Mouse (Mus musculus) testis, adult 2 months (tissue): Measurements from ENCODE around the gene 4931422A03Rik. TPM values are rescaled to one million over a fixed set of nuclear protein-coding genes. Genes with fewer than 3 reads are reported as not detected.

Source experiments
- H3K27ac ChIP-seq: fragments of 200-500 bp; 2 replicates; pipeline ENCODE4 v1.5.1; 2012; ENCODE audit warnings: low read depth, low read length; ENCODE audit not compliant: control insufficient read depth, insufficient read depth
- H3K27me3 ChIP-seq: fragments of 200-500 bp; 2 replicates; pipeline ENCODE4 v1.6.1; 2012; ENCODE audit warnings: mild to moderate bottlenecking, low read length, moderate library complexity; ENCODE audit not compliant: control insufficient read depth, insufficient read depth
- H3K36me3 ChIP-seq: fragments of 200-500 bp; 2 replicates; pipeline ENCODE4 v1.6.1; 2012; ENCODE audit warnings: mild to moderate bottlenecking, low read length; ENCODE audit not compliant: control insufficient read depth, insufficient read depth
- H3K4me1 ChIP-seq: fragments of 200-500 bp; 2 replicates; pipeline ENCODE4 v1.6.1; 2012; ENCODE audit warnings: low read length; ENCODE audit not compliant: control insufficient read depth, insufficient read depth
- H3K4me3 ChIP-seq: fragments of 200-500 bp; 2 replicates; pipeline ENCODE4 v1.5.1; 2012; ENCODE audit warnings: low read depth, mild to moderate bottlenecking, low read length, moderate library complexity, mixed read lengths; ENCODE audit not compliant: control insufficient read depth
- CTCF ChIP-seq: fragments of 200-500 bp; IDR thresholded peaks from 2 replicates; pipeline ENCODE4 v1.5.1; 2012; ENCODE audit warnings: low read depth, mild to moderate bottlenecking, inconsistent platforms, low read length, moderate library complexity; ENCODE audit not compliant: control insufficient read depth, insufficient read depth, insufficient replicate concordance
- POLR2A ChIP-seq: fragments of 200-500 bp; IDR thresholded peaks from 2 replicates; pipeline ENCODE4 v1.6.1; 2012; ENCODE audit warnings: low read depth, mild to moderate bottlenecking, inconsistent platforms, low read length, moderate library complexity; ENCODE audit not compliant: control insufficient read depth
- polyA plus RNA-seq: library from polyadenylated mRNA; depleted of rRNA; stranded (reverse); fragments of >200 nt; gene quantifications from 2 replicates; pipeline ENCODE4 v1.2.3, GENCODE M21; 2012; rRNA removed

4931422A03Rik gene
- polyA plus RNA-seq, 1 experiment, result 50.4 TPM

DNA sequence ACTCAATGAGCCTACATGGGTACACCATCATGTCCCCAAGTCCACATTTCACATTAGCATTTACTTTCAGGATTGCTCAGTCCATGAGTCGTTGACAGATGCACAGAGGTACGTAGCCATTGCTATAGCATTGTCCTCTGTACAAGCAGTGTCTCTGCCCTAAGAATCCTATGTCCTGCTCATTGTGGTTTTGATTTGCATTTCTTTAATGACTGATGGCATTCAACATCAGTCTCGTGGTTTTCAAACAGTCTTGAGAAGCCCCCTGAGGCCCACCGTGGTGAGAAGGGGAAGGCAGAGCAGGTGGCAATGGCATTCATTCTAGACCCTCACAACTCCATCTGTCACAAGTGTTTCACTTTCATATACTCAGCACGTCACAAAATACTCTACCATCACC lies 110.8 kb downstream of the 4931422A03Rik start:
- no peaks in the 10 kb centered on the region for H3K36me3 ChIP-seq
- no peak overlapping the region for H3K27ac ChIP-seq
- H3K4me1 ChIP-seq, result no peaks in the 10 kb centered on the region
- TF ChIP-seq CTCF (no peak), POLR2A (no peak)
- no peaks in the 10 kb centered on the region for H3K27me3 ChIP-seq
- H3K4me3 ChIP-seq, result no peak overlapping the region

Other genes starting within 250 kb of the 4931422A03Rik start
- gene Caprin1, start 230.7 kb downstream of the 4931422A03Rik start, polyA plus RNA-seq, result 135 and 157 TPM in 2 replicates
- 4.7 and 5.9 TPM in 2 replicates for gene Lmo2, start 70.4 kb downstream of the 4931422A03Rik start, polyA plus RNA-seq
- gene Fbxo3, start 640 bp downstream of the 4931422A03Rik start, polyA plus RNA-seq, result 20.7 and 27.4 TPM in 2 replicates
- gene Gm10912, start 37.5 kb upstream of the 4931422A03Rik start, polyA plus RNA-seq, result 0.58 and 0.90 TPM in 2 replicates
- gene Gm10799, start 40.2 kb upstream of the 4931422A03Rik start, polyA plus RNA-seq, result not detected in 2 replicates
- 16.5 and 27.6 TPM in 2 replicates for gene Cd59b, start 41.5 kb upstream of the 4931422A03Rik start, polyA plus RNA-seq
- 13.0 and 20.8 TPM in 2 replicates for gene Cd59a, start 67.4 kb upstream of the 4931422A03Rik start, polyA plus RNA-seq
- gene A930018P22Rik, start 94.4 kb upstream of the 4931422A03Rik start, polyA plus RNA-seq, result 33.9 and 48.2 TPM in 2 replicates